Mouse (Mus musculus): ENCODE results near the gene Gcc1. TPM values are rescaled to one million over a fixed set of nuclear protein-coding genes. Genes with fewer than 3 reads are reported as not detected.
A peak's percentile ranks its signal among the peaks of the same experiment; 100 is the strongest.

Gene Gcc1
- polyA plus RNA-seq, 1 experiment from 2014 or later = 12.8 TPM

- ATAC-seq (ENCODE audit: low FRiP score, low read depth) = no peak
These were observed 19.7 kb upstream of the Gcc1 start for GRCm38 (mm10) chr6:28447937-28448336.

GRCm38 (mm10) chr6:28431538-28431855 is 3.3 kb upstream of the Gcc1 start:
- Histone ChIP-seq H3K36me3 (peaks cover 6% of the 10 kb centered on the region; the same call in 1 of the 2 replicates), H3K27ac (no peak overlapping the region), H3K9ac (no peak overlapping the region), H3K9me3 (no peaks in the 10 kb centered on the region), H3K4me1 (no peaks in the 10 kb centered on the region), H3K27me3 (replicated peaks) (no peaks in the 10 kb centered on the region), H3K4me2 (replicated peaks) (no peak overlapping the region), H3K4me3 (no peak overlapping the region)
- WGBS = 83% methylated on average over 6 of the region's 6 CpGs
- no peak for ATAC-seq (ENCODE audit: low FRiP score, low read depth)

More at GRCm38 (mm10) chr6:28447937-28448336, 19.7 kb upstream of the Gcc1 start:
- Histone ChIP-seq H3K27me3 (replicated peaks) (peaks cover 27% of the 10 kb centered on the region), H3K27ac (no peak overlapping the region), H3K9ac (no peak overlapping the region), H3K4me1 (no peaks in the 10 kb centered on the region), H3K36me3 (no peaks in the 10 kb centered on the region), H3K9me3 (no peaks in the 10 kb centered on the region), H3K4me3 (no peak overlapping the region), H3K4me2 (replicated peaks) (no peak overlapping the region)
- 76% methylated on average over 7 of the region's 7 CpGs for WGBS

DNA sequence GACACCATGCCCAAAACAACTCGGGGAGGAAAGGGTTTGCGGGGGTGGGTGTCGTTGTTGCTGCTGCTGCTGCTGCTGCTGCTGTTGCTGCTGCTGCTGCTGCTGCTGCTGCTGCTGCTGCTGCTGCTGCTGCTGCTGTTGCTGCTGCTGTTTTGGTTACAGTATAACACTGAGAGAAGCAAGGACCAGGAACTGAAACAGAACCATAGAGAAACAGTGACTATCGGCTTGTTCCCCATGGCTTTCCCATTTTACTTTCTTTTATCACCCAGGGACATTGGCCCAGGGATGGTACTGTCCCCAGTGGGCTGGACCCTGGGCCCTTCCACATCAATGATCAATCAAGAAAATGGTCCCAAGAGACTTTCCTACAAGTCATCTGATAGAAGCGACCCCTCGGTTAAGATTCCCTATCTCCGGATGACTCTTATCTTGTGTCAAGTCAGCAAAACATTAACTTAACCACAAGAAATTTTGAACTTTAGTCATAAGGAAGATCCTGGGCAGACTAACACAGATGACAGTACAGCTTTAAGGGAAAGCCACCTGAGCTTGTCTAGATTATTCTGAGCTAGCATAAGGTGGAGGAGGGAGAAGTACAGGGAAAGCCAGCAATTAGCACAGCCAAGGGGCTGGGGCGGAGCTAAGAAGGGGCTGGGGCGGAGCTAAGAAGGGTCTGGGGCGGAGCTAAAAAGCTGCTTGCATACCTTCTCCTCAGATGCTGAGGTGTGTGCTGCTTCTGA is 2.8 kb upstream of the Gcc1 start:
- no peak for ATAC-seq (ENCODE audit: low FRiP score, low read depth)
- H3K4me2 ChIP-seq (replicated peaks) = no peak overlapping the region
- H3K4me3 ChIP-seq = no peak overlapping the region
- no peaks in the 10 kb centered on the region for H3K4me1 ChIP-seq
- H3K27ac ChIP-seq = no peak overlapping the region
- no peaks in the 10 kb centered on the region for H3K27me3 ChIP-seq (replicated peaks)
- no peaks in the 10 kb centered on the region for H3K9me3 ChIP-seq
- no peak overlapping the region for H3K9ac ChIP-seq
- WGBS = 84% methylated on average over 10 of the region's 10 CpGs
- H3K36me3 ChIP-seq = peaks cover 10% of the 10 kb centered on the region

- 89% methylated on average over 11 of the region's 11 CpGs for WGBS
- no peaks in the 10 kb centered on the region for H3K27me3 ChIP-seq (replicated peaks)
- no peak overlapping the region for H3K4me2 ChIP-seq (replicated peaks)
- no peak overlapping the region for H3K9ac ChIP-seq
- no peak for ATAC-seq (ENCODE audit: low FRiP score, low read depth)
- peaks cover 19% of the 10 kb centered on the region for H3K36me3 ChIP-seq
- no peak overlapping the region for H3K4me3 ChIP-seq
- no peak overlapping the region for H3K27ac ChIP-seq
- H3K4me1 ChIP-seq = peaks cover 6% of the 10 kb centered on the region
- no peaks in the 10 kb centered on the region for H3K9me3 ChIP-seq
These were observed 1.7 kb upstream of the Gcc1 start for GRCm38 (mm10) chr6:28429870-28430269.

- Histone ChIP-seq H3K4me2 (replicated peaks) (no peak within 1 kb of the TSS), H3K27ac (no peak within 1 kb of the TSS), H3K27me3 (replicated peaks) (no peaks in the 10 kb centered on the region), H3K4me1 (peaks cover 15% of the 10 kb centered on the region), H3K9me3 (no peaks in the 10 kb centered on the region), H3K4me3 (no peak within 1 kb of the TSS), H3K36me3 (peaks cover 21% of the 10 kb centered on the region), H3K9ac (no peak within 1 kb of the TSS)
- WGBS = 74% methylated on average over 3 of the region's 3 CpGs
- ATAC-seq (ENCODE audit: low FRiP score, low read depth) = no peak
These were observed 922 bp downstream of the Gcc1 start, which contains the start of gene Fscn3 for GRCm38 (mm10) chr6:28427096-28427839. Fscn3 (plus strand) TSS chr6:28427789.

- no peak for ATAC-seq (ENCODE audit: low FRiP score, low read depth)
- Histone ChIP-seq H3K9ac (no peak overlapping the region), H3K4me3 (no peak overlapping the region), H3K27me3 (replicated peaks) (no peaks in the 10 kb centered on the region), H3K9me3 (no peaks in the 10 kb centered on the region), H3K27ac (no peak overlapping the region), H3K4me2 (replicated peaks) (peak overlapping the region; percentile 79), H3K4me1 (peaks cover 30% of the 10 kb centered on the region), H3K36me3 (peaks cover 21% of the 10 kb centered on the region)
- WGBS = 96% methylated on average over 6 of the region's 6 CpGs
These were observed 3.2 kb downstream of the Gcc1 start for GRCm38 (mm10) chr6:28425019-28425418.

DNA sequence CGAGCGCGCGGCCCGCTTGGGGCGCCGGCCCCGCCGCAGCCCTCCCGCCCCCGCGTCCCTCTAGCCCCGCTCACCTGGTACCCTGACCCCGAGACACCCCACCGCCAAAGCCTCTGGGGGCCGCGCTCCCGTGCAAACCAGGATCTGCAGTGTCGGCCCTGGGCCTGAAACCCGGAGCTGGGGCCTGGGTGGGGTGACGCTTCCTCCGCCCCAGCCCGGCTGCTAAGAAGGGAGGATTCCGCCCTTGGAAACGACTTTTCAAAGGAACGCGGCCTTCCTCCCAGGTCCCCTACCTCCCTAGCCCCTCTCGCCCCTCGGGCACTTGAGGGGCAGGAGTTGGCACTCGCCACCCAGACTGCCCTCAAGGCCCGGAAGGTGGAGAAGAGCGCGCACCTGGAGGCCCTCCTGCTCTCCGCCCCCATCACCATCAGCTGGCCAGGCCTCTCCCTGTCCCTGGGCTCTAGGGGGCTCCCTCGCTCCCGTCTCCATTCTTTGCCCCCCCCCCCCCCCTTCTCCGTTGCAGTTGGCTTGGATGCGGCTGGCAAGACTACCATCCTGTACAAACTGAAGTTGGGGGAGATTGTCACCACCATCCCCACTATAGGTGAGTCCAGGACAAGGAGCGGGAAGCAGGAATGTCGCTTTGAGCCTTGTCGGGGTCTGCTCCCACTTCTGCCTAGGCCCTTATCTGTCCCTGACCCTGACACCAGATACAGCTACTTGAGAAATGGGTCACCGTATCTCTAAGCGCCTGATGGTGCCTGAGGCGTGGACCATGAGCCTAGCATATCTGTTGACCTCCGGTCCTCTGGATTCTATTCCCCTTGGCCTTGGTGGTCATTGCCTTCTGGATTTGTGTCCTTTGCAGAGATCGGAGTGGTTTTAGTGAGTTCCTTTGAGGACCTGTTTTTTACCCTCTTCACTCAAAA is 4.2 kb downstream of the Gcc1 start:
- Histone ChIP-seq H3K4me3 (peak overlapping the region; percentile 92), H3K36me3 (peaks cover 23% of the 10 kb centered on the region), H3K4me1 (peaks cover 36% of the 10 kb centered on the region), H3K27ac (peak overlapping the region; percentile 34; the same call in 1 of the 2 replicates), H3K4me2 (replicated peaks) (peak overlapping the region; percentile 79), H3K27me3 (replicated peaks) (no peaks in the 10 kb centered on the region), H3K9ac (peak overlapping the region; percentile 93), H3K9me3 (no peaks in the 10 kb centered on the region)
- 10% methylated on average over 46 of the region's 46 CpGs for WGBS
- ATAC-seq (ENCODE audit: low FRiP score, low read depth) = peak; percentile 55

DNA sequence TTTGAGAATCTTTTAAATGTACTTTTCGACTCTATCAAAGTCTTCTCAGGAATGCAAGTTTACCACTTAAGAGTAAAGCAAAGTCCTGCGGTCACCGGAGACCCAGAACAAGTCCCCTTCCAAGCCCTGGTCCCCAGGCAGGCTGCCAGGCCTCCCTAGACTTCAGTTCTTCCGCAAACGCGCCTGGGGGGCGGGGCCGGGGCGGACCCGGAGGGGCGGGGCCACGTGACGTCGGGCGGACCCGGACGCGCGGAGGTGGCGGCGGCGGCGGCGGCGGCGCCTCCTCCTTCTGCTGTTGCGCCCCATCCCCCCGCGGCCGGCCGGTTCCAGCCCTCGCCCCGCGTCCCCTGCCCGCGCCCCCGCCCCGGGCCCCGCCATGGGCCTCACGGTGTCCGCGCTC is 4.9 kb downstream of the Gcc1 start, which contains the start of gene Arf5:
Gene Arf5 (plus strand): TSS at position 248 of the 400 bp plus-strand sequence.
- Histone ChIP-seq H3K9ac (peak within 1 kb of the TSS; percentile 93), H3K27me3 (replicated peaks) (no peaks in the 10 kb centered on the region), H3K4me1 (peaks cover 36% of the 10 kb centered on the region), H3K27ac (peak within 1 kb of the TSS; percentile 34; the same call in 1 of the 2 replicates), H3K36me3 (peaks cover 30% of the 10 kb centered on the region), H3K9me3 (no peaks in the 10 kb centered on the region), H3K4me3 (peak within 1 kb of the TSS; percentile 92), H3K4me2 (replicated peaks) (peak within 1 kb of the TSS; percentile 79)
- peak; percentile 82 for ATAC-seq (ENCODE audit: low FRiP score, low read depth)
- WGBS = 1% methylated on average over 37 of the region's 42 CpGs

GRCm38 (mm10) chr6:28422651-28423290 is 5.4 kb downstream of the Gcc1 start:
- peak overlapping the region; percentile 79 for H3K4me2 ChIP-seq (replicated peaks)
- ATAC-seq (ENCODE audit: low FRiP score, low read depth) = peak; percentile 8
- H3K36me3 ChIP-seq = peaks cover 35% of the 10 kb centered on the region
- peaks cover 36% of the 10 kb centered on the region for H3K4me1 ChIP-seq
- WGBS = 72% methylated on average over 15 of the region's 15 CpGs
- no peak overlapping the region for H3K4me3 ChIP-seq
- H3K27me3 ChIP-seq (replicated peaks) = no peaks in the 10 kb centered on the region
- no peak overlapping the region for H3K9ac ChIP-seq
- no peak overlapping the region for H3K27ac ChIP-seq
- no peaks in the 10 kb centered on the region for H3K9me3 ChIP-seq

DNA sequence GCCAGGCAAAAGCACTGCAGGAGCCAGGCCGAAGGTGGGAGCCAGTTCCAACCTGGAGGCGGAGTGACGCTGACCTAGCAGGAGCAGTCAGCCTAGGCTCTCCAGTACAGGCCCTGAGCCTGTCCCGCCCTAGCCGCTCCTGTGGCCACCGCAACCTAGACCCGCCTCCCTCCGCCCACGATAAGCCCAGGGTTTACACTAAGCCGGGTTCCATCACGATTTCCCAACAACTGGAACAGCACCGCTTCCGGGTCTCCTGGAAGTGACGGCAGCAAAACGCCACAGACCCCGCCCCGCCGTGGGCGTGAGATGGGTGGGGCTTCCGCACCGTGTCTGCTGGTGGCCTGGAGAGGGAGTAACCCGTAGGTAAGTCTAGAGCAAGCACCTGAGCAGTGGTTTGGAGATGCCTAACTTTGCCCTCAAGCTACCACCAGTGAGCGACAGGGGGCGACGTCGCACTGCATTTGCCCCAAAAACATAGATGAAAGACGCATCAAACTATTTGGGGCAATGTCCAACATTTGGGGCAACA is 6.7 kb downstream of the Gcc1 start:
- H3K36me3 ChIP-seq = peaks cover 39% of the 10 kb centered on the region
- under 1% methylated on average over 27 of the region's 27 CpGs for WGBS

DNA sequence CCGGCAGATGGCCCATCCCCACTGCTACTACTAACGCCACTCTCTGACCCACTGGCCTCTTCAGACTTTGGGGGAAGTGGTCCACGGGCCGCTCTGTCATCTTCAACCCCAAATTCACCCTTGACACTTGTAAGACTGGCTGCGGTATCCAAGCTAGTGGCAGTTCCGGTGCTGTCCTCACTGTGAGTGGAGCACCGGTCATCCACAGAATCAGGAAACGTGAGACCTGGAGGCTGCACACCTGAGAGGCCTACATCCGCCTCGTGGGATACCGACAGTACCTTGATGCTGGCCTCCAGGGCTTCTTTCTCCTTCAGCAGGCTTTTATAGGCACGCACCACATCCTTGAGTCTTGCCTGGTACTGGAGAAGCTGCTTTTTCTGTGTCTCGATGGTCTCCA is 7.3 kb downstream of the Gcc1 start:
- H3K36me3 ChIP-seq = peaks cover 35% of the 10 kb centered on the region
- H3K4me1 ChIP-seq = peaks cover 36% of the 10 kb centered on the region
- H3K27ac ChIP-seq = no peak overlapping the region; the same call in 1 of the 2 replicates

More for the DNA sequence above, 6.7 kb downstream of the Gcc1 start:
- peak overlapping the region; percentile 91 for H3K4me2 ChIP-seq (replicated peaks)
- peaks cover 36% of the 10 kb centered on the region for H3K4me1 ChIP-seq
- H3K9me3 ChIP-seq = no peaks in the 10 kb centered on the region
- H3K27ac ChIP-seq = no peak overlapping the region
- no peaks in the 10 kb centered on the region for H3K27me3 ChIP-seq (replicated peaks)
- peak overlapping the region; percentile 84 for H3K4me3 ChIP-seq
- peak overlapping the region; percentile 85 for H3K9ac ChIP-seq
- peak; percentile 76 for ATAC-seq (ENCODE audit: low FRiP score, low read depth)

More for the DNA sequence above, 7.3 kb downstream of the Gcc1 start:
- Histone ChIP-seq H3K4me3 (peak overlapping the region; percentile 84), H3K9ac (peak overlapping the region; percentile 85), H3K4me2 (replicated peaks) (peak overlapping the region; percentile 91), H3K9me3 (no peaks in the 10 kb centered on the region), H3K27me3 (replicated peaks) (no peaks in the 10 kb centered on the region)
- no peak for ATAC-seq (ENCODE audit: low FRiP score, low read depth)
- 23% methylated on average over 13 of the region's 13 CpGs for WGBS
